Mouse (Mus musculus) stomach, postnatal 0 days (tissue): ENCODE data around the gene Abcb1a. TPM values are rescaled to one million over a fixed set of nuclear protein-coding genes. Genes with fewer than 3 reads are reported as not detected.

Experiments used
- ATAC-seq: fragments of 200-750 bp; cut with Nextera tagmentation; 2 replicates; pipeline ENCODE4 v1.8.0; 2017; ENCODE audit not compliant: low FRiP score, low TSS enrichment
- DNase-seq: peaks from one replicate; pipeline ENCODE4 v3.0.0-alpha.2; 2016; ENCODE audit warnings: low spot score
- H3K27ac ChIP-seq: fragments of 300-500 bp; sonication (generic); replicated peaks from 2 replicates; pipeline ENCODE4 v1.5.1; 2014; ENCODE audit warnings: mild to moderate bottlenecking, control low read depth
- H3K27me3 ChIP-seq: fragments of 300-500 bp; sonication (generic); 2 replicates; pipeline ENCODE4 v1.6.1; 2014; ENCODE audit warnings: low read length; ENCODE audit not compliant: control insufficient read depth, insufficient read depth
- H3K36me3 ChIP-seq: fragments of 300-500 bp; sonication (generic); 2 replicates; pipeline ENCODE4 v1.6.1; 2014; ENCODE audit warnings: low read length, mixed read lengths; ENCODE audit not compliant: control insufficient read depth, insufficient read depth
- H3K4me1 ChIP-seq: fragments of 300-500 bp; sonication (generic); replicated peaks from 2 replicates; pipeline ENCODE4 v1.6.1; 2014; ENCODE audit warnings: antibody characterized with exemption; ENCODE audit not compliant: control insufficient read depth, insufficient read depth
- H3K4me2 ChIP-seq: fragments of 300-500 bp; sonication (generic); replicated peaks from 2 replicates; pipeline ENCODE4 v1.6.1; 2014; ENCODE audit warnings: low read depth, mild to moderate bottlenecking, control low read depth, moderate library complexity
- H3K4me3 ChIP-seq: fragments of 300-500 bp; sonication (generic); 2 replicates; pipeline ENCODE4 v1.5.1; 2014; ENCODE audit warnings: low read depth, low read length, control low read depth
- H3K9ac ChIP-seq: fragments of 300-500 bp; sonication (generic); 2 replicates; pipeline ENCODE4 v1.6.1; 2014; ENCODE audit warnings: mild to moderate bottlenecking, low read length, control low read depth, mixed read lengths
- H3K9me3 ChIP-seq: fragments of 300-500 bp; sonication (generic); 2 replicates; pipeline ENCODE4 v1.6.1; 2016; ENCODE audit warnings: low read length; ENCODE audit not compliant: control insufficient read depth
- CTCF ChIP-seq: IDR thresholded peaks from 2 replicates; pipeline ENCODE4 v1.5.1; 2016; ENCODE audit warnings: antibody characterized with exemption, low read depth, mild to moderate bottlenecking, moderate library complexity
- EP300 ChIP-seq: optimal IDR thresholded peaks from 2 replicates; pipeline ENCODE3; 2016; ENCODE audit warnings: antibody characterized with exemption
- WGBS: fragments of 180-500 bp; shearing (Covaris S2); extraction: QIAGEN DNeasy Blood & Tissue Kit; methylation state at CpG from one replicate; pipeline ENCODE4 v1.1.7; 2014; 5-methylcytosine and 5-hydroxymethylcytosine counted together
- polyA plus RNA-seq: library from polyadenylated mRNA; unstranded; fragments of >200 nt; fragmentation: Nextera tagmentation; extraction: Ambion mirVana; gene quantifications from 2 replicates; pipeline ENCODE4 v1.2.1, GENCODE M21; 2015

Abcb1a gene
- polyA plus RNA-seq, 1 experiment from 2014 or later = 1.8 TPM

GRCm38 (mm10) chr5:8792281-8792680, 132.4 kb downstream of the Abcb1a start:
- no peak overlapping the region for H3K9ac ChIP-seq
- H3K27ac ChIP-seq = no peak overlapping the region
- no peak for TF ChIP-seq CTCF
- no peak for TF ChIP-seq EP300
- H3K4me2 ChIP-seq = no peak overlapping the region
- H3K27me3 ChIP-seq = no peaks in the 10 kb centered on the region
- DNase-seq (no peak), ATAC-seq (no peak)
- no peaks in the 10 kb centered on the region for H3K4me1 ChIP-seq
- H3K9me3 ChIP-seq = no peaks in the 10 kb centered on the region
- 46% methylated on average over 4 of the region's 4 CpGs for WGBS
- H3K36me3 ChIP-seq = no peaks in the 10 kb centered on the region
- no peak overlapping the region for H3K4me3 ChIP-seq

Other genes with a start within 250 kb of the Abcb1a start
- 9.5 and 10.6 TPM in 2 replicates for gene Dbf4, start 237.4 kb upstream of the Abcb1a start, polyA plus RNA-seq
- 6.5 and 7.1 TPM in 2 replicates for gene Slc25a40, start 237.2 kb upstream of the Abcb1a start, polyA plus RNA-seq
- 0.93 TPM in 2 replicates for gene Rundc3b, start 37.1 kb upstream of the Abcb1a start, polyA plus RNA-seq
- 2.2 and 2.6 TPM in 2 replicates for gene Abcb1b, start 138.1 kb downstream of the Abcb1a start, polyA plus RNA-seq
- gene Abcb4, start 233.6 kb downstream of the Abcb1a start, polyA plus RNA-seq = 0.21 and 0.23 TPM in 2 replicates